Mouse (Mus musculus) lung, postnatal 10 days (tissue): ENCODE measurements around the gene Hypk.
A peak's percentile ranks its signal among the peaks of the same experiment; 100 is the strongest.
"Not testable (repeated sequence)": the region's sequence is repeated elsewhere in the genome, so short reads cannot be mapped to it uniquely, and the experiment has no call there.

Experiments used
- DNase-seq: peaks from one replicate; pipeline ENCODE4 v3.0.0; 2021

The Hypk gene

DNA sequence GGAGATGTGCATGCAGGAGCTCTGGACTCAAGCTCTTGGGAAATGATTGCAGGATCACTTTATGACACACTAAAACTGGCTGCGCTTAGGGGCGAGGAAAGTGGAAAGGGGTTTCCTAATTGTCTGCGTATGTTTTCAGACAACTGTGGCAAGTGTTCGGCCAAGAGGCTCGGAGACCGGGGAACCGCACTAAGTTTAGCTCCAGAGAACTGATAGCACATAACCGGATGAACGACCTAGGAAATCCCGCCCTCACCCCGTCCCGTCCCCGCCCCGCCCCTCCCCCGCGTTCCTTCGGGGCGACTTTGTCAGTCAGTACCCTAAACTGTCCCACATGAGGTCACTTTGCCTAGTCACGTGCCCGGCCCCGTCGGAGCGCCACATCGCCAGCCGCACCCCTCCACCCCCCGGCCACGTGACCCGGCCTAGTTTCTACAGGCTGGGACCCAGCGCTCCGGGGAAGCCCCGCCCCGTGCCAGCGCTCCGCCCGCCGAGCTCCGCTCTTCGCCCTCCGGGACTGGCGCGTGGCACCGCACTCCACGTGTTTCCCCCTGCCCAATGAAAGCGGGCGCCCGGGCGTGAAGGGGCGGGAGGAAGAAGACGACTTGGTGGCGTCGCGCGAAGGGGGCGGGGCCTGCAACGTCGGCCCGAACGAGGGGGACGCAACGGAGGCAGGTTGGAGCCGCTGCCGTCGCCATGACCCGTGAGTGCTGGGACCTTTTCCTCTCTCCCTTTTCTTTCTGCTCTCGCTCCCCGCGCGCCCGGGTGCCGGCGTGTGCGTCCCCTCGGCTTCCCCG lies 4.2 kb upstream of the Hypk start, which contains the start of gene Serf2:
Gene Serf2, plus strand, starts transcription at position 457 of the 797 bp plus-strand sequence.
- peak; percentile 100 for DNase-seq

DNA sequence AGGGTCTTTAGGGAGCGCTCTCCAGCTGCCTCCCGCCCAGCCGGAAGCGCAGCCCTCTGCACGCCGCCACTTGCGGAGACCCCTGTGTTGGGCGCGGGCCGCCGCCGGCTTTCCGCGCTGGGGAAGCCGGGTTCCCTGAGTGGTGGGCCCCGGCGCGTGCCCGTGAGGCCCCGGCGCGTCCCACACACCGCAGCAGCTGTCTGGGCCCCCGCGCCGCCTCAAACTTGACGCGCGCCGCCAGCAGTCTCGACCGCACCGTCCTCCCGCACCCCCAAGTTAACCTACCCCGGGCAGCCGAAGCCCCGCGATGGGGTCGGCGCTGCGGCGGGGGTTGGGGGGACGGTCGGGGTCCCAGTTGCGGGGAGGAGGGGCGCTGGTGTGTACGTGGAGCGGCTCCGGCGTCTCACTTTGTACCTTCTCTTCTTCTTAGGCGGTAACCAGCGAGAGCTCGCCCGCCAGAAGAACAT lies 3.5 kb upstream of the Hypk start:
- DNase-seq, result peak; percentile 45

DNA sequence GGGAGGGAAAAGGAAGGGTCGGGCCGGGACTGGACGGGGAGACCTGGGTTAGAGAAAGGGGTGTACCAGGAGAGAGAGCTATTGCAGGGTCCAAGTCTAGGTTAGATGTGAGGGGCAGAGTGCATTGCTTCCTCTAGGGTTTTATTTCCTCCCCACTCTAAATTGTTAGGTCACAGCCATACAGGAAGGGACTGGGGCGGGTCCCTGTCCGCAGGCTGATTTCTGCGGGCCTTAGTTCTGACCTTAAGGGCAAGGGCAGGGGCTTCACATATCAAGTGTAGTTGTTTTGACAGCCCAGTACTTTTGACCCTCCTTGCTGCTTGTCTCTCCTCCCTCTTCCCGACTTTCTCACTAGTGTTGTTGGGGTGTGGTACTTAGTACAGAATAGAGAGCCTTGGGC lies 3.0 kb upstream of the Hypk start:
- peak; percentile 55 for DNase-seq

- no peak for DNase-seq
Measured at GRCm38 (mm10) chr2:121452361-121452760, 729 bp upstream of the Hypk start.

GRCm38 (mm10) chr2:121453917-121454316 lies 827 bp downstream of the Hypk start:
- no peak for DNase-seq

GRCm38 (mm10) chr2:121455534-121455933 lies 2.4 kb downstream of the Hypk start:
- no peak for DNase-seq

GRCm38 (mm10) chr2:121456692-121457642 lies 3.9 kb downstream of the Hypk start, which contains the start of gene Serinc4:
Gene Serinc4 (minus strand): TSS chr2:121456781.
- peak; percentile 92 for DNase-seq

- no peak for DNase-seq
Measured at GRCm38 (mm10) chr2:121460071-121460470, 7.0 kb downstream of the Hypk start.

DNA sequence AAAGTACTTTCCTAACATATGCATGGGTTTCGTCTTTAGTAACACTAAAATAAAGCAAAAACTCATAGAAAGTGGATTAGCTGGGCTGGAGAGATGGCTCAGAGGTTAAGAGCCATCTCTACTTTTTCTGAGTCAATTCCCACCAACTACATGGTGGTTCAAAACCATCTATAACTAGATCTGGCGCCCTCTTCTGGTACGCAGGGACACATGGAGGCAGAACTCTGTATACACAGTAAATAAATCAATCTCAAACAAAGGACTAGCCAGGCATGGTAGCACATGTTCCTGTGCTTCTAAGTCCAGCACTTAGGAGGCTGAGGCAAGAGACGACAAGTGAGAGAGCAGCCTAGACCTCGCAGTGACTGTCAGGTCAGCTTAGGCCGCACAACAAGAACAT lies 15.9 kb downstream of the Hypk start:
- DNase-seq, result not testable (repeated sequence)

- DNase-seq, result not testable (repeated sequence)
Measured at GRCm38 (mm10) chr2:121472783-121473182, 19.7 kb downstream of the Hypk start.

GRCm38 (mm10) chr2:121473301-121474179 lies 20.4 kb downstream of the Hypk start, which contains the start of gene Mfap1b:
Gene Mfap1b (minus strand): TSS chr2:121474067.
- peak; percentile 91 for DNase-seq

- no peak for DNase-seq
Measured at GRCm38 (mm10) chr2:121474180-121474535, 21.1 kb downstream of the Hypk start.

- not testable (repeated sequence) for DNase-seq
Measured at GRCm38 (mm10) chr2:121475306-121475705, 22.2 kb downstream of the Hypk start.

- no peak for DNase-seq
Measured at GRCm38 (mm10) chr2:121477491-121478266, 24.6 kb downstream of the Hypk start.

DNA sequence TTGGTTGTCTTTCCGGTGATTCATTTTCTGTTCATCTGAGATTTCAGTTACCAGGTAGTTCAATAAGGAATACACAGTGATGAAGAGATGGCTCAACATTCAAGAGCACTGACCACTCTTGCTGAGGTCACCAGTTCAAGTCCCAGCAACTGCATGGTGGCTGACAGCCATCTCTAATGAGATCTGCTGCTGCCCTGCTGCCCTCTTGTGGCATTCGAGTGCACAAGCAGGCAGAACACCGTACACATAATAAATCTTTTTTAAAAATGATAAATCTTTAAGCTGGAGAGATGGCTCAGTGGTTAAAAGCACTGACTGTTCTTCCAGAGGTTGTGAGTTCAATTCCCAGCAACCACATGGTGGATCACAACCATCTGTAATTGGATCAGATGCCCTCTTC lies 27.4 kb downstream of the Hypk start:
- peak; percentile 49 for DNase-seq

DNA sequence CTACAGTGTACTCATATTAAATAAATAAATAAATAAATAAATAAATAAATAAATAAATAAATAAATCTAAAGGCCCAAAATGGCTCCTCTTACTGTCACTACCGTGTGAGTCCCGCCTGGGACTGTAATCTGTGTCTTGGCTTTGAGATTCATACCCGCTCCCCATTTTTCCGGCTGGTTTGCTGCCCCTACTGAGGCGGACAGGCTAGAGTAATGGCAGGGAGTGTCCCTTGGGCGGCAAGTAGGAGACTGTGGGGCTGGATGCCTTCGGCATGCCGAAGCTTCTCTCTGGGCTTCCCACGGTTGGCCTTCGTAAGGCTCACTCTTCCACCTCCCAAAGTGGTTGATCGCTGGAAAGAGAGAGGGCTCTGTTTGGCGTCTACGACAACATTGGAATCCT lies 27.8 kb downstream of the Hypk start:
- not testable (repeated sequence) for DNase-seq

GRCm38 (mm10) chr2:121483576-121483975 lies 30.5 kb downstream of the Hypk start:
- no peak for DNase-seq

DNA sequence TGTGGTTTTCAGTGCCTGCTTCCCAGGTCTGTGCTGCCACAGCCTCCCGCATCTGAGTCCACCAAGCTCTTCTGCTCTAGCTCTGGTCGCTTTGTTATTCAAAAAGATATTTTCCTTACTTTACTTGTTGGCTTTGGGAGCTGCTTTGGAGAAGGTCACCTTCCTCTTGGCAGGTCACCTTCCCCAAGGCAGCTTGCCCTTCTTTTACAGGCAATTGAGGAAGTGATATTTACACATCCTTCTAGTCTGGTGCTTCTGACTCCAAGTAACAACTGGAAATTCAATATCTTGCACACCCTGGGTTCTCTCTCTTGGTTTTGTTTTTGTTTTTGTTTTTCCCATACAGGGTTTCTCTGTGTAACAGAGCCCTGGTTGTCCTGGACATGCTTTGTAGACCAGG lies 31.3 kb downstream of the Hypk start:
- DNase-seq, result not testable (repeated sequence)

DNA sequence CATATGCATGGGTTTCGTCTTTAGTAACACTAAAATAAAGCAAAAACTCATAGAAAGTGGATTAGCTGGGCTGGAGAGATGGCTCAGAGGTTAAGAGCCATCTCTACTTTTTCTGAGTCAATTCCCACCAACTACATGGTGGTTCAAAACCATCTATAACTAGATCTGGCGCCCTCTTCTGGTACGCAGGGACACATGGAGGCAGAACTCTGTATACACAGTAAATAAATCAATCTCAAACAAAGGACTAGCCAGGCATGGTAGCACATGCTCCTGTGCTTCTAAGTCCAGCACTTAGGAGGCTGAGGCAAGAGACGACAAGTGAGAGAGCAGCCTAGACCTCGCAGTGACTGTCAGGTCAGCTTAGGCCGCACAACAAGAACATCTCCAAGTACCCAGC lies 48.5 kb downstream of the Hypk start:
- not testable (repeated sequence) for DNase-seq

DNA sequence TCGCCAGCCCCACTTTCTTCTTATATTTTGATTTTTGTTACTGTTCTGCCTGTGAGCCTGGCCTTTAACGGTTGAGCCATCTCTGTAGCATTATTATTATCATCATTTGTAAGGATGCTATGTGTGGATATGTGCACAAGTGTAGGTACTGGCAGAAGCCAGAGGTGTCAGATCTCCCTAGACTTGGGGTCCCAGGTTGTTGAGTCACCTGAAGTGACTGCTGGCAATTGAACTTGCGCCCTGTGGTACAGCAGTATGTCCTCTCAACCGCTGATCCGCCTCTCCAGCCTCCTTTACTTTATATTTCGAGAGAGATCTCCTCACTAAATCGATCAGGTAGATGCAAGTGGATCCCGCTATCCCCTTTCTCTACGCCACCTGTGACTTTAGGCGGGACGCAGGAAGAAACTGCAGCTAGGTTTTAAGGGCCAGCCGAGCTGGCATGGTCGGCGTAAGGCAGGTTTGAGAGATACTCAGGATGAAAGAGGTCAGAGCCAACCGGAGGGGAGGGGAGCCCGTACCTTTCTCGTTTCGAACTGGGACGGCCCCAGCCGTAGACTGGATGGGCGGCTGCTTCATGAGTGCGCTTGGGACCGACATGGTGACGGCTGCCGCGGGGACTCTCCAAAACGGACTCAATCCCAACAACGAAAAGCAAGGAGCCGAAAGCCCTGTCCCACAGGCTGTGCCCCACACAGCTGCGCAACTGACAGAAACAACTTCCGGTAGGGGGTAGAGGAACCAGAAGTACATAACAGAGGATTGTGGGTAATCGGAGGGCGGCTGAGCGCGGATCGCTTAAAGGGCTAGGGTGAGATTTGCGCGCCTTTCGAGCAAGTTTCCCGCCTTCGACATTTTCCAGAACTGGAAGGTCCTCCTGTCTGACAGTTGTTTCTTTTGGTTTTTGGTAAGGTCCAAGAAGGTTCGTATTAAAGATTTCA lies 53.1 kb downstream of the Hypk start, which contains the start of the genes Mfap1a and Wdr76:
Gene Mfap1a, minus strand, starts transcription at position 724 of the 941 bp plus-strand sequence.
Gene Wdr76, plus strand, starts transcription at position 782 of the 941 bp plus-strand sequence.
- DNase-seq, result peak; percentile 92
